Mouse (Mus musculus) bone marrow, adult 2 months (tissue): ENCODE measurements around the gene Grid2ip. TPM values are rescaled to one million over a fixed set of nuclear protein-coding genes. Genes with fewer than 3 reads are reported as not detected.

Experiments used
- H3K27ac ChIP-seq: fragments of 200-500 bp; 2 replicates; pipeline ENCODE4 v1.5.1; 2012; ENCODE audit warnings: low read depth, mild to moderate bottlenecking, control low read depth, inconsistent platforms, low read length; ENCODE audit not compliant: control insufficient read depth, poor library complexity, insufficient read depth
- H3K4me1 ChIP-seq: fragments of 200-500 bp; 2 replicates; pipeline ENCODE4 v1.6.1; 2011; ENCODE audit warnings: low read length; ENCODE audit not compliant: control insufficient read depth, insufficient read depth
- H3K4me3 ChIP-seq: fragments of 200-500 bp; replicated peaks from 2 replicates; pipeline ENCODE3; 2011; ENCODE audit warnings: mild to moderate bottlenecking, low read depth, low read length, control low read depth; ENCODE audit not compliant: control insufficient read depth
- CTCF ChIP-seq: fragments of 200-500 bp; IDR thresholded peaks from 2 replicates; pipeline ENCODE4 v1.5.1; 2011; ENCODE audit warnings: low read length, control low read depth; ENCODE audit not compliant: control insufficient read depth, insufficient read depth
- POLR2A ChIP-seq: fragments of 200-500 bp; IDR thresholded peaks from 2 replicates; pipeline ENCODE4 v1.6.1; 2011; ENCODE audit warnings: low read depth, mild to moderate bottlenecking, control low read depth, low read length, borderline replicate concordance; ENCODE audit not compliant: control insufficient read depth
- whole genome bisulfite sequencing: fragments of 180-500 bp; shearing (Covaris S2); methylation state at CpG from one replicate; pipeline ENCODE4 v1.1.7; 2018; 5-methylcytosine and 5-hydroxymethylcytosine counted together
- polyA plus RNA-seq: library from polyadenylated mRNA; stranded (reverse); fragments of >200 nt; gene quantifications from 2 replicates; pipeline ENCODE4 v1.2.4, GENCODE M21; 2011; ENCODE audit warnings: low replicate concordance; ENCODE audit not compliant: missing spikeins, insufficient read depth, insufficient read length

Gene Grid2ip
- polyA plus RNA-seq, 1 experiment: not detected

GRCm38 (mm10) chr5:143317288-143317610 is 39.9 kb upstream of the Grid2ip start:
- Histone ChIP-seq H3K27ac (no peak overlapping the region), H3K4me1 (peaks cover 2% of the 10 kb centered on the region), H3K4me3 (no peak overlapping the region)
- TF ChIP-seq POLR2A (no peak), CTCF (no peak)
- 75% methylated on average over 8 of the region's 8 CpGs for WGBS

GRCm38 (mm10) chr5:143328690-143329495 is 28.2 kb upstream of the Grid2ip start, which contains the start of gene Zdhhc4:
Gene Zdhhc4, minus strand, starts transcription at chr5:143329256.
- peak within 1 kb of the TSS; percentile 77 for H3K27ac ChIP-seq
- TF ChIP-seq POLR2A (peak; percentile 74; the same call in 1 of the 2 replicates), CTCF (no peak)
- H3K4me3 ChIP-seq: peak within 1 kb of the TSS; percentile 100
- H3K4me1 ChIP-seq: no peaks in the 10 kb centered on the region; the same call in none of the 2 replicates
- WGBS: under 1% methylated on average over 57 of the region's 57 CpGs

GRCm38 (mm10) chr5:143333872-143334271 is 23.3 kb upstream of the Grid2ip start:
- Histone ChIP-seq H3K4me3 (peak overlapping the region; percentile 10), H3K27ac (no peak overlapping the region), H3K4me1 (no peaks in the 10 kb centered on the region; the same call in 1 of the 2 replicates)
- TF ChIP-seq CTCF: peak; percentile 72
- no peak for TF ChIP-seq POLR2A
- 4% methylated on average over 5 of the region's 5 CpGs for WGBS

- no peak overlapping the region for H3K27ac ChIP-seq
- H3K4me3 ChIP-seq: no peak overlapping the region
- no peaks in the 10 kb centered on the region; the same call in 1 of the 2 replicates for H3K4me1 ChIP-seq
- TF ChIP-seq CTCF (no peak), POLR2A (no peak)
- WGBS: 26% methylated on average over 14 of the region's 14 CpGs
Observed at GRCm38 (mm10) chr5:143334418-143335088, 22.6 kb upstream of the Grid2ip start.

GRCm38 (mm10) chr5:143335089-143335460 is 22.1 kb upstream of the Grid2ip start:
- H3K4me1 ChIP-seq: no peaks in the 10 kb centered on the region; the same call in 1 of the 2 replicates
- no peak overlapping the region for H3K4me3 ChIP-seq
- no peak overlapping the region for H3K27ac ChIP-seq
- WGBS: 54% methylated on average over 7 of the region's 7 CpGs
- TF ChIP-seq POLR2A (no peak), CTCF (no peak)

GRCm38 (mm10) chr5:143336559-143336958 is 20.6 kb upstream of the Grid2ip start:
- no peak for TF ChIP-seq POLR2A
- no peak for TF ChIP-seq CTCF
- no peaks in the 10 kb centered on the region; the same call in 1 of the 2 replicates for H3K4me1 ChIP-seq
- WGBS: 63% methylated on average over 6 of the region's 6 CpGs
- no peak overlapping the region for H3K27ac ChIP-seq
- H3K4me3 ChIP-seq: no peak overlapping the region

GRCm38 (mm10) chr5:143339603-143340002 is 17.5 kb upstream of the Grid2ip start:
- Histone ChIP-seq H3K4me3 (no peak overlapping the region), H3K4me1 (no peaks in the 10 kb centered on the region; the same call in 1 of the 2 replicates), H3K27ac (no peak overlapping the region)
- 45% methylated on average over 6 of the region's 6 CpGs for WGBS
- TF ChIP-seq CTCF (no peak), POLR2A (no peak)

- Histone ChIP-seq H3K27ac (no peak overlapping the region), H3K4me3 (no peak overlapping the region), H3K4me1 (no peaks in the 10 kb centered on the region)
- TF ChIP-seq POLR2A (no peak), CTCF (no peak)
- WGBS: 78% methylated on average over 8 of the region's 8 CpGs
Observed at GRCm38 (mm10) chr5:143346367-143346766, 10.8 kb upstream of the Grid2ip start.
